Mouse (Mus musculus) MEL (cell line): ENCODE data around the gene Gfra1.

Source experiments
- CTCF ChIP-seq, 3 experiments: IDR thresholded peaks in 2 of 3; conservative IDR thresholded peaks in 1 of 3; 2 replicates each; pipeline ENCODE4 v1.5.1; 2011 to 2012; ENCODE audit warnings: low read length in 3 of 3, low read depth in 2 of 3, mild to moderate bottlenecking in 2 of 3, improper control_type of control experiment in 1 of 3, inconsistent platforms in 1 of 3, mixed read lengths in 1 of 3, moderate library complexity in 1 of 3; ENCODE audit not compliant: control insufficient read depth in 1 of 3, insufficient read depth in 1 of 3, poor library complexity in 1 of 3, severe bottlenecking in 1 of 3
- EP300 ChIP-seq, 2 experiments: IDR thresholded peaks; 2 replicates each; pipeline ENCODE4 v1.6.1; 2011; ENCODE audit warnings: improper control_type of control experiment in 2 of 2, low read length in 2 of 2, low read depth in 1 of 2, mild to moderate bottlenecking in 1 of 2
- GATA1 ChIP-seq: IDR thresholded peaks from 2 replicates; pipeline ENCODE4 v1.6.1; 2011; ENCODE audit warnings: low read depth, low read length, improper control_type of control experiment
- MAX ChIP-seq: IDR thresholded peaks from 2 replicates; pipeline ENCODE4 v1.6.1; 2011; ENCODE audit warnings: low read length, improper control_type of control experiment
- POLR2A ChIP-seq, 2 experiments: IDR thresholded peaks; 2 replicates each; pipeline ENCODE4 v1.6.1; 2011 to 2012; ENCODE audit warnings: low read length in 2 of 2, mild to moderate bottlenecking in 2 of 2, control low read depth in 1 of 2, improper control_type of control experiment in 1 of 2, low read depth in 1 of 2, moderate library complexity in 1 of 2; ENCODE audit not compliant: control insufficient read depth in 1 of 2, insufficient read depth in 1 of 2, poor library complexity in 1 of 2

DNA sequence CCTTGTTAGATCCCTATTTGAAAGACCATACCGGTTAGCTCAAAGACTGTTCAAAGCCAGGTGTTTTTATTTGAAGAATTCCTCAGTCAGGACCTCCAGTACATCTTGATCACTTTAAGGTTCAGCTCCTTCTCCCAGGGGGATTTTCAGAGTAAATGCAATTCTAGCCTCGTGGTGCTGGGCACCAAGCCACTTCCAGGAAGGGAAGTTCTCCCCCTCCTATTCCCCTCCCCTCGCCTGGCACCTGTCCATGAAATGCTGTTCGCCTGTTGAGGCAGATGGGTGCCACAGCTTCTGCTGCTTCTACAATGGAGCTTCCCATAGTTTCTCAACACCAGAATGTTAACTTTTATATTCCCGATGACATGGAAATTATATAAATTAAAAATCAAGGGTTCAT lies 139.2 kb downstream of the Gfra1 start:
- TF ChIP-seq POLR2A (IDR thresholded peaks at IDR 0.05; ENCODE audit: control insufficient read depth in 1 of 2, insufficient read depth in 1 of 2, low read depth in 1 of 2, low read length in 2 of 2, poor library complexity in 1 of 2): no peak
- no peak for TF ChIP-seq CTCF (IDR thresholded peaks at IDR 0.05 in 2 of 3, conservative IDR thresholded peaks at IDR 0.05 in 1 of 3; ENCODE audit: control insufficient read depth in 1 of 3, insufficient read depth in 1 of 3, low read depth in 2 of 3, low read length in 3 of 3, poor library complexity in 1 of 3, severe bottlenecking in 1 of 3)
- no peak for TF ChIP-seq GATA1
- TF ChIP-seq EP300 (IDR thresholded peaks at IDR 0.05; ENCODE audit: low read depth in 1 of 2, low read length in 2 of 2): no peak
- TF ChIP-seq MAX: no peak
